Mouse (Mus musculus): ENCODE measurements around the gene 3110082J24Rik. TPM values are rescaled to one million over a fixed set of nuclear protein-coding genes. Genes with fewer than 3 reads are reported as not detected.
A peak's percentile ranks its signal among the peaks of the same experiment; 100 is the strongest.

3110082J24Rik gene
- total RNA-seq, 2 experiments from 2014 or later: not detected

GRCm38 (mm10) chr5:30118018-30118417, 12.1 kb upstream of the 3110082J24Rik start:
- DNase-seq (ENCODE audit: low spot score in 2 of 2): no peak

- DNase-seq (ENCODE audit: low spot score in 2 of 2): no peak
Measured at GRCm38 (mm10) chr5:30115718-30116117, 9.8 kb upstream of the 3110082J24Rik start.

GRCm38 (mm10) chr5:30114761-30115140, 8.9 kb upstream of the 3110082J24Rik start:
- no peak for DNase-seq (ENCODE audit: low spot score in 2 of 2)

- peak; percentile 72 to 84 for DNase-seq (ENCODE audit: low spot score in 2 of 2)
Measured at GRCm38 (mm10) chr5:30113881-30114760, 8.2 kb upstream of the 3110082J24Rik start.

DNA sequence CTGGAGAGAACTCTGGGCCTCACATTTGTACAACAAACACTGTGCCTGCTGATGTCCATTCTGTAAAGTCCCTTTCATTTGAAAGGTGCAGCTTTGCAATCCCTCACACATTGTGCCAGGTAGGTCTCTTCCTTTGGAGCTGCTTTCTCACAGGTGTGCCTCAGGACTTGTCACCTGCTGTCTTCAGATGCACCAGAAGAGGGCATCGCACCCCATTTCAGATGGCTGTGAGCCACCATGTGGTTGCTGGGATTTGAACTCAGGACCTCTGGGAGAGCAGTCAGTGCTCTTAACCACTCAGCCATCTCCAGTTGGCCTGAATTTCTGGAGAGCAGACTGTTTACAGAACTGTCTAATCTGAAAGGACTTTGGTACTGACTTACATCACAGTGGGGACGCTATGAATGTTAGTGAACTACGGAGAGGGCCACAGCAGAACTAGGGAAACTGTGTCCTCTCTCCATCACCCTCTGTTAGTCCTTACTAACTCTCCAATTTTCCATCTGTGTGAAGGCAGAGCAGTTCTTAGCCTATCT, 6.7 kb upstream of the 3110082J24Rik start:
- DNase-seq (ENCODE audit: low spot score in 2 of 2): no peak

DNA sequence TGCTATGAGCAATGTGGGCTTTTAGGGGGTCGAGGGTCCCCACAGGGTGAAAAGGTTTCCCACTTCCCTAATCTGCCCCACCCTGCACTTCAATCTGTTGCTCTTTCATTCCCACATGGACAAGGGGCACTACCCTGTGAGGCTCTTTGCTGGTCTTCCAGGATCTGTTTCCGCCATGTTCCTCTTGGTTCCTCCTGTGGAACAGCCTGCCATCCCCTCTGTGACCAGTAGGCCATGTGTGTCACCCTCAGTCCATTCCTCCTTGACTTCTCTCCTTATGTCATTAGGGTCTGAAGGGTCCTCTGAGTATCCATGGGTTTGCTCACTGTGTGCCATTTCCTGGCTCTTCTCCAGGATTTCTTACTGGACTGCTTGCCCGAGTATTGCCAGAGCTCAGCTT, 5.9 kb upstream of the 3110082J24Rik start:
- no peak for DNase-seq (ENCODE audit: low spot score in 2 of 2)

DNA sequence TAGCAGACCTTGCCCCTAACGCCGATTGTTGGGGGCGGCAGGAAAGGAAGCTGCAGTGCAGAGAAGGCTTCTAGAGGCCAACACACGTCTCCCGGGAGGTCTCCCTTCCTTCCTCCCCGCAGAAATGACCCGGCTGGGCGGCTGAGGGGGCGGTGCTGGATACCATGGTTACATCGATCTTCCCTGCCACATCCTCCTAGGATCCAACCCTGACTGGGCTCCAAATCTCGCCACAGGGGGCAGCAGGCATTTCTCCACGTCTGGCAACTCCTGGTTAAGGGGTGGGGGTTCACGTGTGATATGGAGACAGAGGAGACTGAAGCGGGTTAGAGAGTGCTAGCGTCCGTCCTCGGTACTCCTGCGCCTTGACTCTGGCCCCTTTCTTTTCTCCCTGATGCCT, 5.2 kb upstream of the 3110082J24Rik start:
- DNase-seq (ENCODE audit: low spot score in 2 of 2): peak in 1 of 2 experiments; percentile 34

DNA sequence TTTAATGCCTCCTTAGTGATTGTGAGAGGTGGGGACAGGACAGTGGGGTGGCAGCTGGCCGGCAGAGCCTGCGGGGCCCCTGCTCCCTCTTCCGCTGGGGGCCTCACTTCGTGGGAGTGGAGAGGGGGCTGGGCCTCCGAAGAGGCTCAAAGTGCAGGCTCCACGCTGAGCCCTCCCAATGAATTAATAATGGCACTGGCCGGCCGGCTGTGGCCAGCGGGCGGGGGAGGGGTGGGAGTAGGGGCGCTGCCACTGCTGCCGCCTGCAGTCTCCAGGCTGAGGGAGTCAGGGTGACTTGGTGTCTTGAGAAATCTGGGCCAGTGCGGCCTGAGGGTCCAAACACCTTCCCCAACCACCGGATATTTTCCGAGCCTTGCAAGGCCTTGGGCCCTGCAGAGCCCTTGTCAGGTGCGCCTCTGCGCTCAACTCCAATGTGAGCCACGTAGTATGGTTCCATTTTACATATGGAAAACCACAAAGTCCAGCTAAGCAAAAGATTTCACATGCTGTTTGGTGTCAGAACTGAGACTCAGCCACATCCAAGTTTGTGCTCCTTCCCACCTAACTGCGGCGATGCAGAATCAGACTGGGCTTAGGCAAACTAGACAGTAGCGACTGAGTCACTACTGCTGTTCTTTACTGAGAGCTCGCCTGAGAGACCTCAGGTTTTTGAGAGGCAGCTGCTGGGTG, 4.6 kb upstream of the 3110082J24Rik start:
- DNase-seq (ENCODE audit: low spot score in 2 of 2): no peak

GRCm38 (mm10) chr5:30109899-30110298, 4.0 kb upstream of the 3110082J24Rik start:
- no peak for DNase-seq (ENCODE audit: low spot score in 2 of 2)

DNA sequence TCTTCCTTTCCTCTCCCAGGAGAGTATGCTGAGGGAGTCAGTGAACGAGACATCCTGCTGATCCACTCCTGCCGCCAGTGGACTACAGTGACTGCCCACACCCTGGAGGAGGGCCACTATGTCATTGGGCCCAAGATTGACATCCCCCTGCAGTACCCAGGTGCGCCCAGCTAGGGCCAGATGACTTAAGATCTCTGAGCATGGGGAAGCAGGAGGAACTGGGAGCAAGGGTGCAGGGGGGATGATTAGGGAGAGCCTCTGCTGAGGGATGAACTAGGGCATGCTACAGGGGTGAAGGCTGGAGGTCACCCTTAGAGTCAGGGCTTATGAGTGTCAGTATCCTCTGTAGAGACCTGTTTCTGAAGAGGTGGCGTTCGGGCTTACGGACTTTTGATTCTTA, 2.3 kb upstream of the 3110082J24Rik start:
- peak in 1 of 2 experiments; percentile 13 for DNase-seq (ENCODE audit: low spot score in 2 of 2)

DNA sequence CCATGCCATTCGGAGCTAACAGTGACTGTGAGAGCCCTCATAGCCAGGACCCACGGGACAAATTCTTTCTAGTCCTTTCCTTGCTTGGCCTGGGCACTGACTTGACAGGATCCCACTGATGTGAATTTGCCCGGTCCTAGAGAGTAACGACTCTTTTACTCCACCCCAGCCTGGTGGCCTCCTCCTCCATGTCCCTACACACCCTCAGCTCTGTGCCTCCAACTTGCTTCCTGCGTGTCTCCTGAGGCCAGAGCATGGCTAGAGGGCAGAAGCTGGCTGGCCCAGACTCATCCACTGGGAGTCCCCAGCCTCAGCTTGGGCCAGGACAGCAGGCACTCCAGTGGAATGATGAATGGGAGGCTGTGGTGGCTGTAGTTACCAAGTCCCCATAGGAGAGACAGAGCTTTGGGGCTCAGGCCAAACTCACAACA, 1.7 kb upstream of the 3110082J24Rik start:
- peak in 1 of 2 experiments; percentile 15 for DNase-seq (ENCODE audit: low spot score in 2 of 2)

GRCm38 (mm10) chr5:30107186-30107585, 1.3 kb upstream of the 3110082J24Rik start:
- DNase-seq (ENCODE audit: low spot score in 2 of 2): peak in 1 of 2 experiments; percentile 15

- peak in 1 of 2 experiments; percentile 9 for DNase-seq (ENCODE audit: low spot score in 2 of 2)
Measured at GRCm38 (mm10) chr5:30106756-30107155, 870 bp upstream of the 3110082J24Rik start.

DNA sequence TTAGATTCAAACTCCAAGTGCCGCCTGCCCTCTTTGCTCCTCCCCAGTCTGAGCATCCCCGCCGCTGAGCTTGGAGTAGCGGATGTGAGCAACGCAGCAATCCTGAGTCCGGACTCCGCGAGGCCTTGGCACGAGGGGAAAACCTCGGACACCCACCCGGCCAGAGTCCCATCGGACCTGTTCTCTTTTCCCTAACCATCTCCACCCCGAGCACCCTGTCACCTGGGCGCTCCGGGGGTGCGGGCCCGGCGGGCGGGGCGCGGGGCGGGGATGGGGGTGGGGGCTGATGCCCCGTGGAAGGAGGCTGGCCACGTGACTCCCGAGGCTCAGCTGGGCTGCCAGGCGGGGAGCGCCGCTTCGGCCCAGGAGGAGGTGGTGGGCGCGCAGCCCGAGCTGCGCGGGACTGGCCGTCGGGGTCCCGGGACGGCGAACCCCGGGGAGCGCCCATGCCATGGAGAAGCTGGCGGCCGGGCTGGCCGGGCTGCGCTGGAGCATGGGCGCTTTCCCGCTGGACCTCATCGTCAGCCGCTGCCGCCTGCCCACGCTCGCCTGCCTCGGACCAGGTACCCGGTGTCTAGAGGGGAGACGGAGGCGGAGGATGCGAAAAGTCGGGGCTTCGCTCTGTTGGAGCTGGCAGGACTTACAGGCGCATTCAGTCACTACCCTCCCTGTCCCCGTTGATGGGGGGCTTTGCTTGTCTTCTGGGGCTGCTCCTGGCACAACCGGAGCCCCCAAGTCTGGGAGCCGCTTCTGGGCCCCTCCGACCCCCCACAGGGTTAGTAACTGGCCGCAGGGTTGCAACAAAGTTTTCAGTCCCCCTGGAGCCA, 832 bp downstream of the 3110082J24Rik start, which contains the start of gene Garem2:
Gene Garem2, plus strand, starts transcription at position 321 of the 827 bp plus-strand sequence.
- peak in 1 of 2 experiments; percentile 16 for DNase-seq (ENCODE audit: low spot score in 2 of 2)

DNA sequence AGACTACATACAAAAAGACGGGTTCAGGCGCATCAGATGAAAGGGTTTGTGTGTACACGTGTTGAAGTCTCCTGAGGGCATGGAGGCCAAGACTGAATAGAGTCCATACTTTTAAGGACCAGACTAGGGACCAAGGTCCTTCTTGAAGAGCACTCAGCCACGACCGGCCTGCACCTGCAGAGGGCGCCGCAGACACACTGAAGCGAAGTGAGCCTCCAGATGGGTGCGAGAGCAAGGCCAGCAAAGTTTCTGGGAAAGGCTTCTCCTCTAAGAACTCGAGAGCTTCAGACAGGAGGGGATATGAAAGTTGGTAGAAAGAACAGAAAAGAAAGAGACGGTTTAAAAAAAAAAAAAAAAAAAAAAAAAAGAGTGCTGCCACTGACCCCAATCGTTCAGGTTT, 1.5 kb downstream of the 3110082J24Rik start:
- DNase-seq (ENCODE audit: low spot score in 2 of 2): peak in 1 of 2 experiments; percentile 59

GRCm38 (mm10) chr5:30103340-30103739, 2.5 kb downstream of the 3110082J24Rik start:
- DNase-seq (ENCODE audit: low spot score in 2 of 2): no peak

- no peak for DNase-seq (ENCODE audit: low spot score in 2 of 2)
Measured at GRCm38 (mm10) chr5:30098260-30098659, 7.6 kb downstream of the 3110082J24Rik start.

DNA sequence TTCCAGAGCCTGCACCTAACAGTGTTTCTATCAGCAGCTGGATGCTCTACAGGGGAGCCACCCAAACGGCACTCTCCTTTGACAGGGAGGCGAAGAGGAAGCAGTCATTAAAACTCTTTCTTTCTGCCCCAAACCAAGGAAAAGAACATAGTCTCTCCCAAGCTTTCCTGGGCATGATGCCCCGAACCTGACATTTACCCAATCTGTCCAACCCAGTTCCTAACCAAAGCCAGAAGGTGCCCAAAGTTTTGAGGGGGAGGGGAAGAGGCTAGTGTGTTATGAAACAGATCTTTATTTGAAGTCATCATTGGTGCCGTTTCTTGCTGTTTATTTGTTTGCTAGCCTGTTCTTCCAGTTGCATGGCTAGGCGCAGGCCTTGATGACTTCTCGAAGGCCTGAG, 10.2 kb downstream of the 3110082J24Rik start:
- DNase-seq (ENCODE audit: low spot score in 2 of 2): no peak

GRCm38 (mm10) chr5:30094399-30094798, 11.5 kb downstream of the 3110082J24Rik start:
- DNase-seq (ENCODE audit: low spot score in 2 of 2): no peak

DNA sequence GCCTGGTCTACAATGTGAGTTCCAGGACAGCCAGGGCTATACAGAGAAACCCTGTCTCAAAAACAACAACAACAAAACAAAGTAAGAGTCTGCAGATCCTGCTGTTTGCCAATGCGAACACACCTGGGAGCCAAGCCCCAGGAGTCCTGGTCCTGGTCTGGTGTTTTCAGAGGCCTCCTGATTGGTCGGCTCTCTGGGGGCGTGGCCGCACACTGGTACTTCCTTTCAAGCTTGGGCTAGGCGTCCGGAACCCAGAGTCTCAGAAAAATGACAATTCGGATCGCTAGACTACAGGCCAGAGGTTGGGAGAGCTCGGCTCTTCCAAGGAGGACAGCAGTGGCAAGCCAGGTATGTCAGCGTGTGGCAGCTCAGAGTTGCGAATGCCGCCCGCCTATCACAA, 13.2 kb downstream of the 3110082J24Rik start:
- no peak for DNase-seq (ENCODE audit: low spot score in 2 of 2)
